Mouse (Mus musculus) megakaryocyte, embryonic 14.5 days (primary cell): ENCODE measurements around the gene Tmem91.

ENCODE experiments used
- FLI1 ChIP-seq: IDR thresholded peaks from 2 replicates; pipeline ENCODE4 v1.6.1; 2012; ENCODE audit warnings: low read length, inconsistent platforms, mixed read lengths
- GATA1 ChIP-seq: IDR thresholded peaks from 3 replicates; pipeline ENCODE4 v1.6.1; 2012; ENCODE audit warnings: mixed read lengths, low read length, inconsistent platforms, borderline replicate concordance

DNA sequence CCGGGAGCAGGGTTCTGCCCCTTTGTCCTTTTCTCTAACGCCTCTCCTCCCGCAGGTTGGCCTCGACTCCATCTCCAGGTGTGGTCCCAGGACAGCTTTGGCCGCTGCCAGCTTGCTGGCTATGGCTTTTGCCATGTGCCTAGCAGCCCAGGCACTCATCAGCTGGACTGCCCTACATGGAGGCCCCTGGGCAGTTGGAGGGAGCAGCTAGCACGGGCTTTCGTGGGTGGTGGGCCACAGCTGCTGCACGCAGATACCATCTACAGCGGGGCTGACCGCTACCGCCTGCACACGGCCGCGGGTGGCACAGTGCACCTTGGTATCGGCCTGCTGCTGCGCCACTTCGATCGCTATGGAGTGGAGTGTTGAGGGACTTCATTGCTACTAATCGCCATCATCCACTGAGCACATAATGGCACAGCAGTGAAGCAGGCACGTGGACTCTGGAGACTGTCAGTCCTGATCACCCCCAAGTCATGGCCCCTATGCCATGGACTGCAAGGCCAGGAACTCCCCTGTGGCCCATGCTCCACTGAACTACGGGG, 11.0 kb upstream of the Tmem91 start:
- no peak for TF ChIP-seq GATA1
- TF ChIP-seq FLI1 = no peak
